Mouse (Mus musculus) forebrain, embryonic 12.5 days (tissue): ENCODE results near the gene Wfdc12. TPM values are rescaled to one million over a fixed set of nuclear protein-coding genes. Genes with fewer than 3 reads are reported as not detected.

Experiments
- ATAC-seq: fragments of 200-750 bp; cut with Nextera tagmentation; 2 replicates; pipeline ENCODE4 v1.8.0; 2017; ENCODE audit warnings: moderate TSS enrichment; ENCODE audit not compliant: low FRiP score
- H3K27ac ChIP-seq: fragments of 300-500 bp; sonication (generic); 2 replicates; pipeline ENCODE4 v1.5.1; 2016; ENCODE audit warnings: mild to moderate bottlenecking
- H3K27me3 ChIP-seq: fragments of 300-500 bp; sonication (generic); 2 replicates; pipeline ENCODE4 v1.6.1; 2016; ENCODE audit warnings: mild to moderate bottlenecking
- H3K36me3 ChIP-seq: fragments of 300-500 bp; sonication (generic); replicated peaks from 2 replicates; pipeline ENCODE4 v1.6.1; 2016; ENCODE audit warnings: mild to moderate bottlenecking
- H3K4me1 ChIP-seq: fragments of 300-500 bp; sonication (generic); 2 replicates; pipeline ENCODE4 v1.6.1; 2016
- H3K4me2 ChIP-seq: fragments of 300-500 bp; sonication (generic); 2 replicates; pipeline ENCODE4 v1.6.1; 2016; ENCODE audit warnings: mild to moderate bottlenecking, moderate library complexity
- H3K4me3 ChIP-seq: fragments of 300-500 bp; sonication (generic); replicated peaks from 2 replicates; pipeline ENCODE4 v1.5.1; 2016; ENCODE audit warnings: mild to moderate bottlenecking
- H3K9ac ChIP-seq: fragments of 300-500 bp; sonication (generic); 2 replicates; pipeline ENCODE4 v1.6.1; 2016; ENCODE audit warnings: mild to moderate bottlenecking
- H3K9me3 ChIP-seq: fragments of 300-500 bp; sonication (generic); 2 replicates; pipeline ENCODE4 v1.6.1; 2016
- WGBS: fragments of 180-500 bp; shearing (Covaris S2); methylation state at CpG from one replicate; pipeline ENCODE4 v1.1.7; 2016; 5-methylcytosine and 5-hydroxymethylcytosine counted together
- polyA plus RNA-seq: library from polyadenylated mRNA; unstranded; fragments of >200 nt; fragmentation: Nextera tagmentation; extraction: Ambion mirVana; gene quantifications from 2 replicates; pipeline ENCODE4 v1.2.1, GENCODE M21; 2016

The Wfdc12 gene
- polyA plus RNA-seq, 1 experiment from 2014 or later: not detected

DNA sequence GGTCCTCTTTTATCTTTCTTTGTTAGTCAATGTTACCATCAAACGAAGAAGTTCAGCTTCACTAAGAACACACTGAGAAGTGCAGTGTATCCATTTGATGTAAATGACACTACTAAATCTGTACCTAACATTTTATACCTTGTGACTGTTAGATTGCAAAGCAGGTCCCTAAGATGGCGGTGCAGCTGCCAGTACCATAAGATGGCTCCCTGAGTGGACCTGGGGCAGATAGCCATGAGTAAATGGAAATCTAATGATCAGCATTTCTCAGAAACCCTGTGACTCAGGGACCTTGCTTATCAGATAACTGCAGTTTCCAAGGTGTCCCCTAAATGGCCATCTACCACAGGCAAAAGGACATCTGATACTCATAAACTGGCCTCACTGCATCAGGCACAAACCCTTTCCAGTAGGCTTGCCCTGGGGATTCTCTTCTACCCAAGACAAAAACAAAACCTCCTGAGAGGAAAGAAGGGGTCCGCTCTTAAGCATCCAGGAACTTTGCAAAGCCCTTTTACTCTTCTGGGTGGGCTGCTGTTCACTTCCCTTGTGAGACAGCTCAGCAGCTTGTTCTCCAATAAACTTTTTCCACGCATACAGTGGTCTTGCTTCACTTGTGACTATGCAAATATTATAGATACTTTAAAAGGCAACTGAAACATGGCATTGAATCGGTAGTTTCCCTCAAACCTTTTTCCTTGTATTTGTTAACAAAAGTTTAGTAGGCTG lies 5.7 kb upstream of the Wfdc12 start:
- 87% methylated on average over 5 of the region's 5 CpGs for WGBS
- H3K27ac ChIP-seq: no peak overlapping the region
- no peaks in the 10 kb centered on the region for H3K4me1 ChIP-seq
- no peaks in the 10 kb centered on the region for H3K36me3 ChIP-seq
- H3K9ac ChIP-seq: no peak overlapping the region
- H3K9me3 ChIP-seq: no peaks in the 10 kb centered on the region
- no peak overlapping the region for H3K4me2 ChIP-seq
- H3K4me3 ChIP-seq: no peak overlapping the region
- H3K27me3 ChIP-seq: no peaks in the 10 kb centered on the region
- no peak for ATAC-seq

DNA sequence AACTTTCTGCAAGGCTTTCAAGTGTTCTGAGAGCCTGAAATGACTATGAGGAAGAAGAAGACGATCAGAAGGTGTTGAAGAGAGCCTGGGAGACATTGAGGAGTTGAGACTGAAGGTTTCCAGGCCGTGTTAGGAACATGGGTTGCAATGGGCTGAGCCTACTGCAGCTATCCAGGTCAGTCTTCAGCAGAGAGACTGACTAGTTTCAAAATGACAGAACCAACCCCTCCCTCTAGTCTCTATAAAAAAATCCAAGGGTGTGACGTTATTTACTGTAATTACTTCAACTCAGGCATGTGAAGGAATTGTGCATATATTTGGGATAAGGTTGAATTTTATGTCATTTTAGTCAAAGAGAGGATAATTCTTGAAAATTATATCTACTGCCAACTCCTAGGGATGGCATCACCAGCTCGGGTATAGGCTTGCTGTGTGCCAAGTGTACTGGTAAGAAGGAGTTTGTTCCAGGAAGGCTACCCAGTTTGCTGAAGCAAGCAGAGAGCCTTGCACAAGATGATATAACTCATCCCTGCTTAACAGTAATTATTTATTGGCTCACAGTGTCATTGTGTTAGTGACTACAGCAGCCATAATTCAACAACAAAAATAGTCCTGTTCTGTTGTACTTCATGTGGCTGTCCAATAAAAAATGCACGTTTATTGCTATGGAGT lies 4.7 kb upstream of the Wfdc12 start:
- Histone ChIP-seq H3K27ac (no peak overlapping the region), H3K4me2 (no peak overlapping the region), H3K9ac (no peak overlapping the region), H3K4me1 (no peaks in the 10 kb centered on the region), H3K9me3 (no peaks in the 10 kb centered on the region), H3K27me3 (no peaks in the 10 kb centered on the region), H3K36me3 (no peaks in the 10 kb centered on the region), H3K4me3 (no peak overlapping the region)
- no peak for ATAC-seq
- 85% methylated on average over 5 of the region's 5 CpGs for WGBS

DNA sequence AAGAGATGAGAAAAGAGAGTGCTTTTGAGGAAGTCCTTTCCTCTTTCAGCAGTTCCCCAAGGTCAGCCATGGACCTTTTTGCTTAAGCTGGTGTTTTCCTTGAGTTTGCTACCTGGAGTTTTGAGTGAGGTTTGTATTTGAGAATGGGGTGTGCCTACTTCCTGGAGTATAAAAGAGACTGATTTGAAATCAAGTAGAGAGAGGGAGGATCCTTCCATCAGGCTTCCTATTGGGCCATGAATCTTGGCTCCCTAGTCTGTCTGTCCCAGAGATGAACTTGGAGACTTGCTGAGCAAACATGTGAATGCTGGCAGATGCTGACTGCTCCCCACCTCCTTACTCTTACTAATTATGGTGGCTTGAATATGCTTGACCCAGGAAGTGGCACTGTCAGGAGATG lies 1.9 kb upstream of the Wfdc12 start:
- Histone ChIP-seq H3K36me3 (no peaks in the 10 kb centered on the region), H3K27me3 (no peaks in the 10 kb centered on the region), H3K4me3 (no peak overlapping the region), H3K9ac (no peak overlapping the region), H3K9me3 (no peaks in the 10 kb centered on the region), H3K27ac (no peak overlapping the region), H3K4me1 (no peaks in the 10 kb centered on the region), H3K4me2 (no peak overlapping the region)
- ATAC-seq: no peak

DNA sequence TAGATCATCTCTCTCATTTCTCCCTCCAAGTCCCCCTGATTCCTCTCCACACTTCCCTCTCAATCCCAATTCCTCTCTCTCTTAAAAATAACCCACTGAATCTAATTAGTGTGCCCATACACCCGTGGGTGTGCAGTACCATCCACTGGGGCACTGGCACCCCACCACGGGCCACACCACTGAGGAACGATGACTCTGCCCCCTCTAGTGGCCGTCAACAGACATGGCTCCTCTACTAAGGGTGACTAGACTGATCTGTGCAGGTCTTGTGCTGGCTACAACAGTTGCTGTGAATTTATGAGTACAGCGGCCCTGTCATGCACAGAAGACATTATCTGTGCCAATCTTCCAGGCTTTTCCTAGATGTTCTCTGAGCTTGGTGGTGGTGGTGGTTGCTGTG lies 1.7 kb downstream of the Wfdc12 start:
- Histone ChIP-seq H3K9me3 (no peaks in the 10 kb centered on the region), H3K4me1 (peaks cover 4% of the 10 kb centered on the region; the same call in 1 of the 2 replicates), H3K4me2 (no peak overlapping the region), H3K27me3 (0 out of 2 replicates have a peak, but pooled peaks cover 2% of the 10 kb centered on the region), H3K9ac (no peak overlapping the region), H3K27ac (no peak overlapping the region), H3K36me3 (no peaks in the 10 kb centered on the region), H3K4me3 (no peak overlapping the region)
- no peak for ATAC-seq
- WGBS: 36% methylated on average over 5 of the region's 5 CpGs

DNA sequence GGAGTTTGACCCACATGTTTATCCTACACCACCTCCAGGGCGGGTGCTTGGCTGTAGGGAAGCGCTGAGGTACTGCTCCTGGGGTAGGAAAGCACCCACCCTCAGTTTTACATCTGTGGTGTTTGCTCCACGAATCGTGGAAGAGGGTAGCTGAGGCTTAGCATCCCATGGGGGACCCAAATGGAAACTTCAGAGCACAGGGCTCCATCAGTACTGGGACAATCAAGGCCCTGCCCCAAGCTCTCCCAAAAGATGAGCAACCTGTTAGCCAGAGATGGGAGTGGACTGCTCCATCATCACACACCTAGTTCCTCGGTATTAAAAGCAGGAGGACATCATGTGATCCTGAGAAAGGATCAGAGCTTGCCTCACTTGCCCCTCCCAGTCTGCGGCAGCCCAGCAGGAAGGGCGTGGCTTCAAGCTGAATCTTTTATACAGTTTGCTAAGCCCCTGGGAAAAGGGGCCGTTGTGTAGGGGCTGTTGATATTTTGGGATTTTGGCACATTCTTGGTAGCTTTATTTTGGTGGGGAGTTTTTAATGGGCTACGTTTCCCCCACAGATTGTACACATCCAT lies 6.2 kb downstream of the Wfdc12 start:
- no peak for ATAC-seq

DNA sequence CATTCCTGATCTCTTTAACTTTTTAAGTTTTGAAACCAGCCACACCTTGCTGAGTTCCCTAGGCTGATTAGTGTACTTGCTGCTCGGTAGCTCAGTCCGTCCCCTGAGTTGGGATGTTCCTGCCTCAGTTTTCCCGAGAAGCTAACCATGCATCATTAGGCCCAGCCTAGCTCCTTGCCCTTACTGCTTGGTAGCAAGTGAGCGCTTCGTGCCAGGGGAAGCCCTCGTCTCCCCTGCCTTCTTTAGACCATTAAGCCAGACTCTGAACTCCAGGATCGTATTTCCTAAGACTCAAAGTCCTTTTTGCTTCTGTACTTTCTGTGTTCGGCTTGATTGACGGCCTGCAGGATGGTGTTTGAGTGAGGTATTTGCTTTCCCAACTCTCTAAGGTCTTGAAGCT lies 7.1 kb downstream of the Wfdc12 start:
- no peak overlapping the region for H3K9ac ChIP-seq
- no peak overlapping the region for H3K4me3 ChIP-seq
- no peaks in the 10 kb centered on the region for H3K36me3 ChIP-seq
- no peak for ATAC-seq
- 70% methylated on average over 9 of the region's 9 CpGs for WGBS
- H3K27ac ChIP-seq: no peak overlapping the region
- no peak overlapping the region for H3K4me2 ChIP-seq
- peaks cover 4% of the 10 kb centered on the region; the same call in 1 of the 2 replicates for H3K4me1 ChIP-seq
- no peaks in the 10 kb centered on the region for H3K9me3 ChIP-seq
- H3K27me3 ChIP-seq: 0 out of 2 replicates have a peak, but pooled peaks cover 2% of the 10 kb centered on the region

More for the DNA sequence above, 6.2 kb downstream of the Wfdc12 start:
- H3K9me3 ChIP-seq: no peaks in the 10 kb centered on the region
- H3K36me3 ChIP-seq: no peaks in the 10 kb centered on the region
- 46% methylated on average over 9 of the region's 9 CpGs for WGBS
- 0 out of 2 replicates have a peak, but pooled peaks cover 2% of the 10 kb centered on the region for H3K27me3 ChIP-seq
- no peak overlapping the region for H3K4me3 ChIP-seq
- H3K27ac ChIP-seq: no peak overlapping the region
- no peak overlapping the region for H3K9ac ChIP-seq
- peaks cover 4% of the 10 kb centered on the region; the same call in 1 of the 2 replicates for H3K4me1 ChIP-seq
- no peak overlapping the region for H3K4me2 ChIP-seq

DNA sequence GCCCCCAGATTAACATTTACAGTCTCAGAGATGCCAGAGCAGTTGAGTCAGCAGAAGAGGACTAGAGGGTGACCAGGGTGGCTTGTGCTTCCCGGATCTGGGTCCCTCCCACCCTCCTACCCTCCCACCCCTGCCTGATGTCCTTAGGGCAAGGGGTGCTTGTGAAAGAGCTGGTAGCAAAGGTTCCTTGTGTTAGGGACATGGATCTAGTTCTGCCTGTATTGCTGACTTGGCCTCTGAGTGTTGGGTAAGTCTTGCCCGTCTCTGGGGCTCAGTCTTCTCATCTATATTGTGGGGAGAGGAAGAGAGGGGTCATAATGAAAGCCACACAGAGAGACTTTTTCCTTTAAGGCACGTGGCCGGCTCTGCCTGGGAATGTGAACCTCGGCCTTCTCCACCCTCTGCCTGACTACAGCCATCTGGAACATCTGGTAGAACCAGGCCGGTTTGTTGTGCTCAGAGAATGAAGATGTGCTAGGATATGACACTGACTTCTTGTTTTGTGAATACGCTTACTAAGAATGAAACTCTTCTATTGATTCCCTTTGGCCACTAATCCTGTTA lies 7.6 kb downstream of the Wfdc12 start, which contains the start of gene Wfdc5:
Gene Wfdc5 (minus strand): TSS at position 51 of the 564 bp plus-strand sequence.
- WGBS: 72% methylated on average over 7 of the region's 7 CpGs
- no peak for ATAC-seq
- H3K27me3 ChIP-seq: 0 out of 2 replicates have a peak, but pooled peaks cover 2% of the 10 kb centered on the region
- H3K4me2 ChIP-seq: no peak within 1 kb of the TSS
- H3K36me3 ChIP-seq: no peaks in the 10 kb centered on the region
- H3K27ac ChIP-seq: no peak within 1 kb of the TSS
- no peak within 1 kb of the TSS for H3K4me3 ChIP-seq
- no peak within 1 kb of the TSS for H3K9ac ChIP-seq
- H3K9me3 ChIP-seq: no peaks in the 10 kb centered on the region
- peaks cover 4% of the 10 kb centered on the region; the same call in 1 of the 2 replicates for H3K4me1 ChIP-seq

DNA sequence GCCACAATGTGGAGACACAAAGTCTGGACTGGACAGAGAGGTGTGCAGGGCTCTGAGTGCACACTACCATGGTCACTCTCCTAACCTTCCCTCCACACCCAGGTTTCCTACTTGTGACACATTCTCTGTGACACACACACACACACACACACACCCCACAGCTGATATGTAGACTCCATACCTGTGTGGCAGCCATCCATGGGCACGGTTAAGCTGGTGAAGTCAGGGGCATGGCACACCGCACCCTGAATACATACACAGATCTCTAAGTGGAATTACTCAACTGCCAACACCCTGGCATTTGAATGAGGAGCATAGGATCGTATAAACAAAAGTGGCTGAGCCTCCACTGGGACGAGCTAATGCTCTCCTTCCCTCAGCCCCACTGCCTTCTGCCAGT lies 9.6 kb downstream of the Wfdc12 start:
- no peak for ATAC-seq
- H3K4me3 ChIP-seq: no peak overlapping the region
- H3K9ac ChIP-seq: no peak overlapping the region
- no peaks in the 10 kb centered on the region for H3K36me3 ChIP-seq
- H3K27me3 ChIP-seq: peaks cover 10% of the 10 kb centered on the region; the same call in 1 of the 2 replicates
- no peak overlapping the region for H3K27ac ChIP-seq
- H3K4me1 ChIP-seq: peaks cover 6% of the 10 kb centered on the region; the same call in 1 of the 2 replicates
- 87% methylated on average over 4 of the region's 4 CpGs for WGBS
- no peaks in the 10 kb centered on the region for H3K9me3 ChIP-seq
- H3K4me2 ChIP-seq: no peak overlapping the region

DNA sequence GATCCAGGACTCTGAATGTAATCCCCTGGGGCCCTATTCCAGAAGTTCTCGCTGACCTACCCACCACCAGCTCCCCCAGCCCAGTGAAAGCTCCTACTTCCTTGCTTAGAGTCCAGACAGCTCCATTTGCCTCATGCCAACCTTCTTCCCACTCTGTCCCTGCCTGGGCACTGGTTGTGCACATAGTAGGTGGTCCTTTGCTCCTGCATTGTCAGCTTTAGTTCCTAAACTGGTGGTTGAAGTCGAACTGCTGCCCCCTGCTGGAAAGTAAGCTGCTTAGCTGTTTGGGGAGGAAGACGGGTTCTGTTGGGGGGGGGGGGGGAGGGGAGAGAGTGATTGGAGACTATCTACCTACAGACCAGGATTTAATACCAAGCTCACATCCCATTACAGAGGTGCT lies 10.3 kb downstream of the Wfdc12 start:
- H3K9ac ChIP-seq: no peak overlapping the region
- H3K27ac ChIP-seq: no peak overlapping the region
- 40% methylated on average over 3 of the region's 3 CpGs for WGBS
- peaks cover 6% of the 10 kb centered on the region; the same call in 1 of the 2 replicates for H3K4me1 ChIP-seq
- H3K36me3 ChIP-seq: no peaks in the 10 kb centered on the region
- H3K4me3 ChIP-seq: no peak overlapping the region
- H3K27me3 ChIP-seq: peaks cover 10% of the 10 kb centered on the region; the same call in 1 of the 2 replicates
- no peak for ATAC-seq
- no peaks in the 10 kb centered on the region for H3K9me3 ChIP-seq
- no peak overlapping the region for H3K4me2 ChIP-seq

DNA sequence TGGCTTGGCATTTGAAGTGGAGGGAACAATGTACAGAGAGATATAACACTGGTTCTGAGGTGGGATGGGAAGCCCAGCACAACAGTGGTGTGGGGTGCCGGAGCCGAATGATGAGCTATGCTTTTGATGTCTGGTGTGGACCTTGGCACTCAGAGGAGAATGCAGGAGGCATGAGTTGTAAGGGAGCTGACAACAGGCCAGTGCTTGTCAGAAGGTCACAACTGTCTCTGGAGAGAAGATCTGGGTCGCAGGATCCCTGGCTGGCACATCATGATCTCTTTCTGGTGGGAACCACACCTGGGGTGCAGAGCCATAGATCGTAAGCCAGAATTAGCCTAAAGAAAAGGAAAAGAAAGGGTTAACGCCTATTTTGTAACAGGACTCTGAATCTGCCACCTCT lies 12.6 kb downstream of the Wfdc12 start:
- H3K9me3 ChIP-seq: no peaks in the 10 kb centered on the region
- H3K27ac ChIP-seq: no peak overlapping the region
- no peak overlapping the region for H3K4me2 ChIP-seq
- no peak for ATAC-seq
- H3K4me3 ChIP-seq: no peak overlapping the region
- H3K4me1 ChIP-seq: peaks cover 3% of the 10 kb centered on the region; the same call in 1 of the 2 replicates
- no peaks in the 10 kb centered on the region for H3K36me3 ChIP-seq
- H3K27me3 ChIP-seq: peaks cover 23% of the 10 kb centered on the region; the same call in 1 of the 2 replicates
- H3K9ac ChIP-seq: no peak overlapping the region
- WGBS: 92% methylated on average over 5 of the region's 5 CpGs

DNA sequence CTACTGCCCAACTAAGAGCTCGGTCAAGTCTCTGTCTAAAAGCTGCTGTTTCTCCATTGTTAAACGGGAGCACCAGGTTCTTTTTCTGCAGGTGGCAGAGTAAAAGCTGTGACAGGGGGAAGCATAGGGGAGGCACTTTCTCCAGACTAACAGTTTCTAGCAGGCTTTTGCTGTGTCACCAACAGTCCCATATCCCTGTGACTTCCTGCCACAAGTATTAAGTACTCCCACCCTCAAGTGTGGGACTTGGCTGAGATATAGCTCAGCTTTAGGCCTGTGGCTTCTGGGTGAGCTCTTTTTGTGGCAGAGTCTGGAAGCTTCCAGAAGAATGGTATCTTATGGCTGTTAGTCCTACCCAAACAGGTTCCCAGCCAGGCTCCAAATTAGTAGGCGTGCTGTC lies 14.6 kb downstream of the Wfdc12 start:
- 79% methylated on average over 3 of the region's 3 CpGs for WGBS
- H3K9ac ChIP-seq: no peak overlapping the region
- no peak for ATAC-seq
- no peaks in the 10 kb centered on the region for H3K9me3 ChIP-seq
- H3K36me3 ChIP-seq: no peaks in the 10 kb centered on the region
- no peak overlapping the region for H3K27ac ChIP-seq
- H3K4me1 ChIP-seq: peaks cover 14% of the 10 kb centered on the region
- no peak overlapping the region for H3K4me2 ChIP-seq
- H3K27me3 ChIP-seq: peaks cover 41% of the 10 kb centered on the region
- H3K4me3 ChIP-seq: no peak overlapping the region
